Mouse (Mus musculus) c-Kit-positive CD71-positive TER-119-positive erythroid progenitor cells, embryonic 14.5 days (primary cell): Measurements from ENCODE around the gene Lamp2.
"Not testable (repeated sequence)": the region's sequence is repeated elsewhere in the genome, so short reads cannot be mapped to it uniquely, and the experiment has no call there.

ENCODE experiments used
- DNase-seq: peaks from one replicate; pipeline ENCODE4 v3.0.0-alpha.2; 2013; ENCODE audit warnings: low spot score

Gene Lamp2

DNA sequence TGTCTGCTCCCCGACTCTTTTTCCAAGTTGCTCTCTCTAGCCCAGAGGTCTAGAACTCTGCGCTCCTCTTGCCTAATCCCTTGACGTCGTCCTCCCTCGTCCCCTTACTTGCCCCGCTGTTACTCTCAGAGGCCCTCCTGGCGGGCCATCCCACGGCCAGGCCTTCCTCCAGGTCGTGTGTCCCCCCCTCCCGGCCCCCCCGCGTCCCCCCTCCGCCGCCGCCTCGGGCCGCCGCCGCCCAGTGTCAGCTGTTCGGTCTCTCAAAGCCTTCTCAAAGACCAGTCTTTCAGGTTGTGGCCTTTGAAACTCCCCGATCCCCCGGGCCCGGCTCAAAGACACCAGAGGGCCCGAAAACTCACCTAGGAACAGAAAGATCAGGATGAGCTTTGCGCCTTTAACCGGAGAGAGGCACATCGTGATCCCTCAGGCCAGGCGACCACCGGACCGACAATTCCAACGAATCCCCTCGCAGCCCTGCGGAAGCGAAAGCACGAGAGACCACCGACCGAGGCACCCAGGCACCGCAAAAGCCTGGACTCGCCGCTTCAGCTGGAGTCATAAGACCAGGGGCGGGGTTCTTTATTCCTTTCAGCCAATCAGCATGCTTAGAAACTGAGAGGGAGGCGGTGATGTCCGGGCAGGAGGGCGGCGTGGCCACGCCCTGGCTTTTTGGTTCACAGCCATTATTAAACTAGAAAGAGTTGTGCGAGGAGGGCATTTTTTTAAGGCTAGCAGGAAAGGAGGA, at the start of gene Lamp2:
Gene Lamp2, minus strand, starts transcription at position 565 of the 745 bp plus-strand sequence.
- peak; percentile 71 for DNase-seq

DNA sequence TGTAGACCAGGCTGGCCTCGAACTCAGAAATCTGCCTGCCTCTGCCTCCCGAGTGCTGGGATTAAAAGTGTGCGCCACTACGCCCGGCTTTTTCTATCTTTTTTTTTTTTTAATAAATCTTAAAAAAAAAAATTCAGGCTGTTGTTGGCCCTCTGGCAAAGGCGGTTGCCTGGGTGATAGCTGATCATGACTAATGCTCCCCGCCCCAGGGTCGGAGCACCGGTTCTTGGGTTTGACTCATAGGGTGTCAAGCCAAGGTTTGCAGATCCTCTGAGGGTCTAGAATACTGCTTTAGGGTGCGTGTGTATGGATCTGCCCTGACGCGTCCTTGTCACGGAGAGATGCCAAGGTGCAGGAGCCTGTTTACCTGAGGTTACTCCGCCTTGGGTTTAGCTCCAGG, 48.6 kb upstream of the Lamp2 start:
- DNase-seq: no peak

DNA sequence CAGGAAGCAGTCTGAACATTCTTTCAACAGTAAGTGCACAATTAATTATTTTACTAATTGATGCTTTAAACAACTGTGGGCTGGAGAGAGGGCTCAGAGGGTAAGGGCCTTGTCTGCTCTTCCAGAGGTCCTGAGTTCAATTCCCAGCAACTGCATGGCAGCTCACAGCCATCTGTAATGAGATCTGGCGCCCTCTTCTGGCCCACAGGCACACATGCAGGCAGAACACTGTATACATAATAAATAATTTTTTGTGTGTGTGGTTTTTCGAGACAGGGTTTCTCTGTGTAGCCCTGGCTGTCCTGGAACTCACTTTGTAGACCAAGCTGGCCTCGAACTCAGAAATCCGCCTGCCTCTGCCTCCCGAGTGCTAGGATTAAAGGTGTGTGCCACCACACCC, 45.9 kb upstream of the Lamp2 start:
- not testable (repeated sequence) for DNase-seq

DNA sequence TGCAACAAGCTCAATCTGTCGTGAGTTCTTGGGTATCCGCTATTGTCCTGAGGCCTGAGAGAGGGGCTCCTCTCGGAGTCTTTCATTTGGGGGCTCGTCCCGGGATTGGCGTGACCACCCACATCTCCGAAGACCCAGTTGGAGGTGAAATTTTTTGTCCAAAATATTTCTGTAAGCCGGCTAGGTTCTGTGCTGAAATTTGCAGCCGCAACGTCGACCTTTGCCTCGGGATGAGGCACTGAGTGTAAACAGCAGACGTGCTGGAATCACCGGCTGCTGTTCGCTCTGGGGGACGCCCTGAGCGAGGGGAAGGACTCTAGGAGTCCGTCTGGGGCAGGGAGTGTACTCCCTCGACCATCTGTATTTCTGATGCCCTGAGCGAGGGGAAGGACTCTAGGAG, 29.2 kb upstream of the Lamp2 start:
- DNase-seq: not testable (repeated sequence)

DNA sequence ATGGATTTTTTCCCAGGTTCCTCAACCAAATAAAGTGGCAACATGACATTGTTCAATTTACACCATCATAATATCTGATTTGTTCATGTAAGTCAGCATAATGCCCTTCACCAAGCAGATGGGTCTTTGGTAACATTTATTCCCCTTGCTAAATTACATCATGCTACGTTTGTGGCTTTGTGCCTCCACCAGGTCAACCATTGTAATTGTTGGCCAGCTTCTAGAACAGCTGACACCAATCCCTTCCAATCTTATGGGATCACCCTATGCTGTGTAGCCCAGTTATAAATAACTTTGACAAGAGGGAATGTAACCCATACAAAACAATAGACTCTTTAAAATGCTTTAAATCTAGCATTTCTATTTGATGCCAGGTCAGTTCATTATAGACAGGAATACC, 22.3 kb upstream of the Lamp2 start:
- DNase-seq: no peak

DNA sequence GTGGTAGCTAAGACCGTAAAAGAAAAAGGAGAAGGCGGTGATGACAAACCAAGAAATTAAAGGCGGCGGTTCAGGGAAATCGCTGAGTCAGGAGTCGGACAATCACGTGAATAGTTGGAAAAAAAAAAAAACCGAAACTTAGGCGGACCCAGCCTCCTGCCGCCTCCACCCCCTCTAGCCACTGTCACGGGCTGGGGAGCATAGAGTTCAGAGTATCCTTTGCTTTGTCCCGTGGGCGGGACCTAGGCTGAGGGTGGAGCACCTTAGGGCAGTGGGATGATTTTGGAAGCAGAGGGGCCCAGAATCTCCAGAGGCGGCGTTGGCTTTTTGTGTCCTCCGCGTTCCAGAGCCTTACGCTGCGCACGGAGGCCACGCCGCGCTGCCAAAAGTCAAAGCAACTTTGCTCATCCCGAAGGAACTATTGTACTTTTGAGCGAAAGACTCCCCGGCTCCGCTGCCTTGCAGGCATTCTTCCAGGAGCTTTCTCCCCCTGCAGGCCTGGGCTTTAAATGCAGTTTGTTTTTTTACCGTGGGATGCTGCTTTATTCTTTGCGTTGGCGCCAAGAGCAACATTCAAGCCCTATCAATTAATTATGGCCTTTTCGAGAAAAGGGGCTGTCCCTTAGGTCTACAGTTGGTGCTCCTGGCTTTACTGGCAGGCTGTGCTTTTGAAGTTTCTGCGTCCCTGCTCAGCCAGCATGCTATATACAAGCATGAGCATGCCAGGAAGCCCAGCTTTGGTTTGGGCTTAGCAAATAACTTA, 17.5 kb upstream of the Lamp2 start:
- peak; percentile 69 for DNase-seq

DNA sequence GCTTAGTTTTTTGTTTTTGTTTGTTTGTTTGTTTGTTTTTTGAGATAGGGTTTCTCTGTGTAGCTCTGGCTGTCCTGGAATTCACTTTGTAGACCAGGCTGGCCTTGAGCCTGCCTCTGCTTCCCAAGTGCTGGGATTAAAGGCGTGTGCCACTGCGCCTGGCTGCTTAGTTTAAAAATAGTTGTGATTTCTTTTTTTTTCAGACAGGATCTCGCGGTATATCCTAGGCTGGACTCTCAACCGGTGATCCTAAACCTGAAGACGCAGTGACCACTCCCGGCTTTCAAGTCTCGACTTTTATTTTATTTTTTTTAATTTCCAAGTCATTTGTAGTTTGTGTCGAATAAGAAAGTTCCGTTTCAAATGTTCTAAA, 16.9 kb upstream of the Lamp2 start:
- DNase-seq: no peak

DNA sequence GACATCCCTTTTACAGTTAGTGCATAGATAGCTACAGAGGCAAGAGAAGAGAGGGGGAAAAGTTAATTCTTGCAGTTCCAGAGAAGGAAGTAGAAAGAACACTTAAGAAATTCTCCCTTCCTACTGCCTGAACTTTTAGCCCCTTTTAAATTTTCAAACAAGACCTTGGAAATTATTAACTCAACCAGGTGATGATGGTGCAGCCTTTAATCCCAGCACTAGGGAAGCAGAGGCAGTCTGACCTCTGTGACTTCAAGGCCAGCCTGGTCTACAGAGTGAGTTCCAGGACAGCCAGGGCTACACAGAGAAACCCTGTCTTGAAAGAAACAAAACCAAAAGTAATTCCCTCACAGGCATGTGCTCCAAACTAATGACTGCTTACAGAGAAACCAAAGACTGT, 10.0 kb upstream of the Lamp2 start:
- DNase-seq: no peak

DNA sequence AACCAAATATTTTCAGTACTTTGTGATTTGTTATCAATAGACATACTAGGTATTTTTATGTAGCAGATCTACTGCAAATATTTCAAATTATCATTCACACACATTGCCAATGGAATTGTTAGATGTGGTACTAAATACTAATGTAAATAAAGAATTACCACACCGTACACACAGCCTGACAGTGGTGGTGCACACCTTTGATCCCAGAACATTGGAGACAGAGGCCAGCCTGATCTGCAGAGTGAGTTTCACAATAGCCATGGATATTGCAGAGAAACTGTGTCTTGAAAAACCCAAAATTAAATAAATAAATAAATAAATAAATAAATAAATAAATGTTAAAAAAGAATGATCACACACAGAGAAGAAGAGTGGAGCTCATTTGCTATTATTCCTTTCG, 6.9 kb upstream of the Lamp2 start:
- DNase-seq: no peak

DNA sequence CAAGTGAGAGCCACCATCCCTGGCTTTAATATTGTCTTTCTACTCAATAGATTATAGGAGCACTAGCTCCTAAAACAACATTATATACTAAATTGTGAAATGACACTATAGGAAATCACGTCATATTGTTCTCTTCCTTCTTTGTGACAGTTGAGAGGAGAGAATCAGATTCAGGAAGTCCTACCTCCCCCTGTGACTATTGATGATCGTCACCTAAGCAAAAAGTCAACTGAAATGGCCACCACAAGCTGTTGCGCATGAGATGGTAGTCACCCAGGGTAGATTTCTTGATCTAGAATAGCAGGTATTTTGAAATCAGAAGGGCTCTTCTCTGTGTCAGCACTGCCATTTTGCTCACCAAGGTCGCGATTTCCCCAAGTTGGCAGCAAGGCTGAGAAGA, 5.8 kb upstream of the Lamp2 start:
- DNase-seq: no peak

DNA sequence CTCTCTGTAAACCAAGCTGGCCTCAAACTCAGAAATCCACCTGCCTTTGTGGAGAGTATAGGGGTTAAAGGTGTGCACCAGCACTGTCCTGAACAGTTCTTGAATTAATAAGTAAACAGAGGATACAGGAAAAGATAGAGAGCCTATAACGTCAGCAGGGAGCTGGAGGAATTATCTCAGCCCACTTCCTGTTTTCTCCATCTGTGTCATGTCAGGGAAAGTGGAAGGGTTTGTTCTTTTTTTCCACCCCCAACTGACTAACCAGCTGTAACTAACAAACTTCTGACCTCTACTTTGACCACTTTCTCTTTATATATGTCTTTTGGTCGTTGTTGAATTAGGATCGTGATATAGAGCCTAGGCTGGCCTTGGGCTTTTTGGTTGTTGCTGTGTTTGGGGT, 4.6 kb upstream of the Lamp2 start:
- DNase-seq: no peak

DNA sequence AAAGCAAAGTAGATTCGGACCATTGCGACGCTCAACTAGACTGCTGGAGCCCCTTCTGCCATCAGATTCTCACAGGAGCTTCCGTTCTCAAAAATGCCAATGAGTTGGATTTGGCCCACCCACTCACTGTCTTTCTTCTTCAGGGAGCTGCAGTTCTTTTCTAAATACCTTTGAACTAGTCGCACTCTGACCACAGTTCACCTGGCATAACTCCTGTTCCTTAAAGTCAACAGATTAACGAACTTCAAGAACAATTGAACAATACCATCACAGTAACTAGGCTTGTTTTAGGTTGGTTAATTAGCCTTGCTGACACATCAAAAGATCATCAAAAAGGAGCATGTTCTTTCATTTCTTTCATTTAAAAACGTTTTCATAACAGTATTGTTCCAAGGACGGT, 2.8 kb upstream of the Lamp2 start:
- DNase-seq: no peak

DNA sequence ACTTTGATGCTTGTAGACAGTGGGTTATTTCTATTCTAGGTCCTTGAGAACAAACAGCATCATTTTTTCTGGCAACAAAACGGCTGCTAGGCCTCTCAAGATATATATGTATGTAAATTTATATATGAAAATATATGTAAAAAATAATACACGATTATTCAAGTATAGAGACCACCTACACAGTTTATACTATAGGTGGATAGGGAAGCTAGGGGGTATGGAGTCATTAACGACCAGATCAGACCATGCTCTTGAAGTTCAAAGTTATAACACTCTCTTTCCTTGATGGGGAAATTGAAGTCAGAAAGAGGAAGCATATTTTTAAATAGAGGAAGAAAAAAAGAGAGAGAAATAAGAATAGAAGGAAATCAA, 367 bp upstream of the Lamp2 start:
- no peak for DNase-seq

DNA sequence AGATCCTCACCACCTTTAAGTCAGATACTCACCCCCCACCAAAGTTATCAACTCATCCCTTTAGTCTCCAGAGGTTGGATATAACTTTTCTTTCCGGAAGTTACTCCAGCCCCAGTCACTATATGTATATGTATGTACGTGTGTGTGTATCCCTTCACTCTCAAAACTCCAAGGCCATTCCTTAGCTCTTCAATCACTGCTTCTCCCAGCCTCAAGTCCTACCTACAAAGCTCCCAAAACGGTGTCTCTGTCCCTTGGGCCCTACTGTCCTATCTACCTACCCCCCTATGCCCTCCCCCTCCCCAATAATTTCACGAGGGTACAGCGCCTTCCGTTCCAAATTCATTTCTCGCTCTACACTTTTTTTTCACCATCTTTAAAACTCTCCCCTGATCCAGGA, 780 bp downstream of the Lamp2 start:
- peak; percentile 1 for DNase-seq

DNA sequence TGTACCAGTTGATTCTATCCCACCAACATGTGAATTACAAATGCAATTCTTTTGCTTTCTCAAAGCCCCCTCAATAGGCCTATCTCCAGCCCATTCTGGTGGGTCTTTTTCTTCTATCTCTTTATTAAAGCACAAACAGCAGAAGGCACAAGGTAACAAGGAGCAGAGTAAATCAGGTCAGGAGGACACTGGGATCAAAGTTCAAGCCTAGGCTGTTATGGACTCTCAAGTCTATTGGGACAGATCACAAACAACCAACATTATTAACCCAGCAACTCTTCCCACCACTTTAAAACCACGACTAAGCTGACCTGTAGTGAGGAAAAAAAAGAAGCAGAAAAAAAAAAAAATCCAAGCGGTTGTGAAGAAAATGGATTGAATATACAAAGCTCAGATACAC, 1.4 kb downstream of the Lamp2 start:
- DNase-seq: no peak

DNA sequence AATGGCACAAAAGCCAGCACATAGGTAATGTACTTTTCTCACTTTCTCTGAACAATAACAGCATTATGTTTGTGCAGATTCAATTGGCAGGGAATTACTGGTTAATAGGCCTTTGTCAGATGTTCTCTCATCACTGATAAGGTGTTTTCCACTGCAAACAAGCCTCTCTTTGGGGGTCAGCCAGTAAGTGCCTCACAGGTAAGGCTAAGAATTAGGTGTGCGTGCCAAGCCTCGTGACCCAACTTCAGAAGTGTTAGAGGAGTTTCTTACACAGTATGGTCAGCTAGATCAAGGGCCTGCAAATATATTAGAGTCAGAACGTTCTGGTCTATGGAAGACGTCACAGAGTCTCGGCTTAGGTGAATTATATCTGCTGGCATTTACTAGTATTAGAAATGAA, 2.3 kb downstream of the Lamp2 start:
- no peak for DNase-seq

DNA sequence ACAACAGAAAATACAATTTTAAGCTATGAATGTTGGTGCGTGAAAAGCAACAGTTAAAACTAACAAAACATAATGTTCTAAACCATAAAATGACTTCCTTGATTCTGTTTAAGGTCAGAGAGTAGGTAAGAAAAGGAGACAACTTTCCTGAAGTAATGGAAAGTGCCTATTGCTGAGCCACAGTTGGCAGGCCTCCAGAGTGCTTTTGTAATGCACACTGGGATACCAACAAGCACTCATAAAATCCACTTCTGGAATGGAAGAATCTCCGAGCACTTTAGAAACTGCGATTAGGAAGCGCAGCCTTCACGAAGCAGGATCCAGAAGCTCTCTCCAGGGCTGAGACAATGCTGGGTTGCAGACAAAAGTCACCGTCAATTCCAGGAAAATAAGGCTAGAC, 5.8 kb downstream of the Lamp2 start:
- DNase-seq: no peak

DNA sequence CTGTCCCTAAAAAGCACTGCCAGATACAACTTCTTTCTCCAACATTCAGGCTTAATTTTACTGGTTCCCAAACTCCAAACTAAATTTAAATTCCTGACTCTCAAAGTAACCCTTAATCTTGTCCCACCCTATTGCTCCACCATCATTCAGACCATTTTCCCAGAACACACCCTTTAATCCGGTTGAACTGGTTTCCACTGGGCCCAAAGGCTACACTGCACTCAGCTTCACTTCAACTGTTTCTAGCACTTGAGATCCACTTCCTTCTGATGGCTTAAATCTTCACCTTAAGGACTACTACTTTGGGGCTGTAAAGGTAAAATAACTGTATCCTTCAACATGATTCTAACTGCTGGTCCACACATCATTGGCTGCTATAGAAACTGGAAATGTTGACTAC, 10.5 kb downstream of the Lamp2 start:
- DNase-seq: no peak

DNA sequence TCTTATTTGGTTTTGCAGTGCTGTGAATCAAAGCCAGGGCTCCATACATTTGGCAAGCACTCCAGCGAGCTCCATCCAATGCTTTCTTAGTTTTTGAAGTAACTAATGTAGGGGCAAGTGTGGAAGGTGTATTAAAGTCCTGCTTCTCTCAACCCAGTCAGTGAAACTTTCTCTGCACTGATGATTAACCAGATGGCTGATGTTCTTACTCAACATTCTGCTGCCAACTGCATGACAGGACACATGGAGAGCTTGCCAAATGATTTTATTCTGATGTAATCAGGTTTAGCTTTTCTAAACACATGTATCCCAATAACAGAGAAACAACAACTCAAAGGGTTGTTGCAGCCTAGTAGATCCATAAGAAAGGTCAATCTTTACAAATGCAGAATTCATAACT, 13.8 kb downstream of the Lamp2 start:
- no peak for DNase-seq

DNA sequence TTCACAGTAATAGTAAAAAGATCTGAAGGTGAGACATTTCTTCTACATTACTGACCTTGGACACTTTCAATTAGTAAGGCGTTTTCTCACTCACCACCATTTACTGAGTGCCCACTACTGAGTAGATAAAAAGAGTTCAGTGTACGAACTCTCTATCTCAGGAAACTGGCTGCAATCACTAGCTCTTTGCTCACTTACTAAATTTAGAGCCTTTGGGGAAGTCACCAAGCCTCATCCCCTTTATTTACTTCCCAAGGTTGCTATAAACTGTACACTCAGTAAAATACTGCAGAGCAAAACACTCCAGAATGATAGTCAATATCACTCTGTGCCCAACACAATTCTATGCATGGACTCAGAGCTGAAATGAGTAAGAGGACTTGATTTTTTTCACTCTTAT, 16.6 kb downstream of the Lamp2 start:
- no peak for DNase-seq

DNA sequence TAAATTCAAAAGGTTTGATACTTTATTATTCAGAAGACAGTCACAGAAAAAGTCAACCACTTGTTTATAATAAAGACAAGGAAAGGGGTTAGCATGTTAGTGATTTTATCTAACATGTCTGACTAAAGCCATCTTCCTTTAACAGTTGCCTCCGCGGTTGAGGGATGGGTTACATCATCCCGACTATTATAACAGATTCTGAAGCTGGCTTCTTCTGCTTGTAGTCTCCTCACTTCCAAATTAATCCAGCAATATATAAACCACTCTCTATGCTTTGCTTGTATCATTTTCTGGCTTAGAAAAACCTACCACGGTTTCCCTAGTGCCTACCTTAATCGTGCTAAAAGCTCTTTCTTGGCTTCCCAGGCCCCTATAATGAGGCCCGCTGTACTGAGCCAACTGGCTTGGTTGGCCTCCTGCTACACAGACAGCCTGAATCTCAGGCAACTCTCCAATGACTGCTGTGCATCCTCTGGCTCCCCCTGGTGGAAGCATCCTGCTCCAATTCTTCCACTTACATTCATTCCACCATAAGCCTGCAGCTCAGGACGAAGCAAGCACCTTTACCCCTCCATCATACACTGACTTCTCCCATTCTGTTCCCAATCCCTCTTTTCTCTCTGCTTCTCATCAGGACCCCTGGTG, 18.0 kb downstream of the Lamp2 start:
- peak; percentile 51 for DNase-seq

DNA sequence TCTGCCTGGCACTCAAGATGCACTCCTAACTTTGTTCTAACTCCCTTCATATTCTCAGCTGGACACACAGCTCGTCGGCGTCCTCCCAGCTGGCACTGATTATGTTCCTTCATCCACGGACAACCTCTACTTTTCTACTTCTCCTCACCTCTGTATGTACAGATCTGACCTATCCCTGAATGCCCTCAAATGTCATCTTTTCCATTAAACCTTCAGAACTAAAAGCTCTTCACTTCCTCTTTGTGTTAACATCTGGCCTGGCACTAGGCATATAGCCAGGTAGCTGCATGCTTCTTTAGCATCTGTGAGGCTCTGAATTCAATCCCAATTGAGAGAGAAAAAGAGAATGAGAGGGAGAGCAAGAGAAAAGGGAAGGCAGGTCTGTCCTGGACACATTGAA, 26.8 kb downstream of the Lamp2 start:
- no peak for DNase-seq

DNA sequence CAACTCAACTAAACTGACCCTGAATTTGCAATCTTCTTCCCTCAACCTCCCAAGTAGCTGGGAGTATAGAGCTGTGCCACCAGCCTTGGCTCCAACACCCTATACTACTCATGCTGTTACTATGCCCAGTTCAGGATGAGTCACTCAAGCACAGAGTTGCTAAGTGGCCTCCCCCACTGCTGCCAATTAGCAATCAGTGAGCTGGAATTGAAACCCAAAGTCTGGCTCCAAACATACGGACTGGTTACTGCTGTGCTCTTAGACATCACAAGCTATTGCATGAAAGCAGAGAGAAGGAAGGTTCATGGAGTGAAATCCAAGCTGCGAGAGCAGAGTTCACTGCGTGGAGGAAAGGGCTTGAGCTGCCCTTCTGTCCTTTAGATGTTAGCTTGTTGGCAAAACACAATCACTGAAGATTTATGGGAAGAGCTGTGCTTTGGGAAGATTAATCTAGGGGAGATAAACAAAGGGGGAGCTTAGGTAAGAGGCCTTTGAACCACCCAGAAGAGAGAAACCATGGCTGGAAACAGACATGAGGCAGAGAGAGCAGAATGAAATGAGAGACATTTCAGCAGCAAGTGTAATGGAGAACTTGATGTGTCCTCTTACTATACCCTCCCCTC, 27.3 kb downstream of the Lamp2 start:
- no peak for DNase-seq
